Mouse (Mus musculus) lung, embryonic 14.5 days (tissue): Measurements from ENCODE around the gene Zfp526. TPM values are rescaled to one million over a fixed set of nuclear protein-coding genes. Genes with fewer than 3 reads are reported as not detected.

Source experiments
- ATAC-seq: fragments of 200-750 bp; cut with Nextera tagmentation; 2 replicates; pipeline ENCODE4 v1.8.0; 2017; ENCODE audit warnings: mild to moderate bottlenecking, moderate TSS enrichment, moderate library complexity; ENCODE audit not compliant: insufficient read depth
- DNase-seq: peaks from one replicate; pipeline ENCODE4 v3.0.0-alpha.2; 2015
- H3K27ac ChIP-seq: fragments of 300-500 bp; sonication (generic); 2 replicates; pipeline ENCODE4 v1.5.1; 2014; ENCODE audit warnings: low read depth, mild to moderate bottlenecking, moderate library complexity
- H3K27me3 ChIP-seq: fragments of 300-500 bp; sonication (generic); 2 replicates; pipeline ENCODE4 v1.6.1; 2014; ENCODE audit warnings: low read length, control low read depth; ENCODE audit not compliant: insufficient read depth
- H3K36me3 ChIP-seq: fragments of 300-500 bp; sonication (generic); 2 replicates; pipeline ENCODE4 v1.6.1; 2014; ENCODE audit warnings: control low read depth; ENCODE audit not compliant: insufficient read depth
- H3K4me1 ChIP-seq: fragments of 300-500 bp; sonication (generic); 2 replicates; pipeline ENCODE4 v1.6.1; 2014; ENCODE audit warnings: antibody characterized with exemption, control low read depth; ENCODE audit not compliant: insufficient read depth
- H3K4me2 ChIP-seq: fragments of 300-500 bp; sonication (generic); 2 replicates; pipeline ENCODE4 v1.6.1; 2014; ENCODE audit warnings: mild to moderate bottlenecking
- H3K4me3 ChIP-seq: fragments of 300-500 bp; sonication (generic); 2 replicates; pipeline ENCODE4 v1.5.1; 2014; ENCODE audit warnings: low read depth, low read length
- H3K9ac ChIP-seq: fragments of 300-500 bp; sonication (generic); 2 replicates; pipeline ENCODE4 v1.6.1; 2014
- H3K9me3 ChIP-seq: fragments of 300-500 bp; sonication (generic); 2 replicates; pipeline ENCODE4 v1.6.1; 2016; ENCODE audit warnings: low read depth, low read length, control low read depth
- CTCF ChIP-seq: IDR thresholded peaks from 2 replicates; pipeline ENCODE4 v1.5.1; 2016; ENCODE audit warnings: antibody characterized with exemption, low read depth
- WGBS: fragments of 180-500 bp; shearing (Covaris S2); extraction: QIAGEN DNeasy Blood & Tissue Kit; methylation state at CpG from one replicate; pipeline ENCODE4 v1.1.7; 2014; 5-methylcytosine and 5-hydroxymethylcytosine counted together
- polyA plus RNA-seq: library from polyadenylated mRNA; unstranded; fragments of >200 nt; fragmentation: Nextera tagmentation; extraction: Ambion mirVana; gene quantifications from 2 replicates; pipeline ENCODE4 v1.2.1, GENCODE M21; 2014

Gene Zfp526
- polyA plus RNA-seq, 1 experiment from 2014 or later: 3.8 TPM

GRCm38 (mm10) chr7:25269029-25269428 is 47.8 kb downstream of the Zfp526 start:
- Histone ChIP-seq H3K4me3 (peak overlapping the region; percentile 73), H3K4me2 (peak overlapping the region; percentile 82), H3K9ac (peak overlapping the region; percentile 67), H3K9me3 (no peaks in the 10 kb centered on the region), H3K4me1 (peaks cover 12% of the 10 kb centered on the region; the same call in 1 of the 2 replicates), H3K27ac (peak overlapping the region; percentile 73), H3K36me3 (peaks cover 27% of the 10 kb centered on the region; the same call in 1 of the 2 replicates), H3K27me3 (no peaks in the 10 kb centered on the region)
- 33% methylated on average over 4 of the region's 4 CpGs for WGBS
- ATAC-seq (no peak), DNase-seq (no peak)
- no peak for TF ChIP-seq CTCF

- 0 out of 2 replicates have a peak overlapping the region, but pooled peaks have one; percentile 73 for H3K27ac ChIP-seq
- peaks cover 27% of the 10 kb centered on the region; the same call in 1 of the 2 replicates for H3K36me3 ChIP-seq
- peaks cover 12% of the 10 kb centered on the region; the same call in 1 of the 2 replicates for H3K4me1 ChIP-seq
- DNase-seq (no peak), ATAC-seq (no peak)
- H3K4me3 ChIP-seq: peak overlapping the region; percentile 73; the same call in 1 of the 2 replicates
- no peak for TF ChIP-seq CTCF
- no peaks in the 10 kb centered on the region for H3K9me3 ChIP-seq
- H3K4me2 ChIP-seq: peak overlapping the region; percentile 82
- WGBS: 75% methylated on average over 8 of the region's 8 CpGs
- no peaks in the 10 kb centered on the region for H3K27me3 ChIP-seq
- peak overlapping the region; percentile 67 for H3K9ac ChIP-seq
These were observed 48.5 kb downstream of the Zfp526 start for GRCm38 (mm10) chr7:25269545-25270271.

GRCm38 (mm10) chr7:25270652-25271633 is 49.7 kb downstream of the Zfp526 start:
- Histone ChIP-seq H3K27me3 (no peaks in the 10 kb centered on the region), H3K27ac (no peak overlapping the region), H3K36me3 (peaks cover 27% of the 10 kb centered on the region; the same call in 1 of the 2 replicates), H3K9ac (no peak overlapping the region), H3K4me2 (no peak overlapping the region), H3K9me3 (no peaks in the 10 kb centered on the region), H3K4me1 (peaks cover 12% of the 10 kb centered on the region; the same call in 1 of the 2 replicates), H3K4me3 (no peak overlapping the region)
- WGBS: 85% methylated on average over 35 of the region's 35 CpGs
- no peak for TF ChIP-seq CTCF
- DNase-seq: no peak
- no peak for ATAC-seq

GRCm38 (mm10) chr7:25271651-25272444 is 50.6 kb downstream of the Zfp526 start:
- WGBS: 83% methylated on average over 30 of the region's 30 CpGs
- Histone ChIP-seq H3K9ac (no peak overlapping the region), H3K4me1 (peaks cover 9% of the 10 kb centered on the region; the same call in 1 of the 2 replicates), H3K27ac (no peak overlapping the region), H3K4me3 (no peak overlapping the region), H3K36me3 (peaks cover 27% of the 10 kb centered on the region; the same call in 1 of the 2 replicates), H3K4me2 (no peak overlapping the region), H3K9me3 (no peaks in the 10 kb centered on the region), H3K27me3 (no peaks in the 10 kb centered on the region)
- no peak for TF ChIP-seq CTCF
- ATAC-seq: no peak
- no peak for DNase-seq

GRCm38 (mm10) chr7:25272445-25273258 is 51.4 kb downstream of the Zfp526 start:
- Histone ChIP-seq H3K36me3 (peaks cover 27% of the 10 kb centered on the region; the same call in 1 of the 2 replicates), H3K9me3 (no peaks in the 10 kb centered on the region), H3K4me2 (no peak overlapping the region), H3K27ac (no peak overlapping the region), H3K4me3 (no peak overlapping the region), H3K27me3 (no peaks in the 10 kb centered on the region), H3K4me1 (peaks cover 7% of the 10 kb centered on the region; the same call in 1 of the 2 replicates), H3K9ac (no peak overlapping the region)
- WGBS: 80% methylated on average over 38 of the region's 38 CpGs
- no peak for DNase-seq
- TF ChIP-seq CTCF: no peak
- ATAC-seq: no peak
